Mouse (Mus musculus): ENCODE measurements around the gene Gm379.

The Gm379 gene

DNA sequence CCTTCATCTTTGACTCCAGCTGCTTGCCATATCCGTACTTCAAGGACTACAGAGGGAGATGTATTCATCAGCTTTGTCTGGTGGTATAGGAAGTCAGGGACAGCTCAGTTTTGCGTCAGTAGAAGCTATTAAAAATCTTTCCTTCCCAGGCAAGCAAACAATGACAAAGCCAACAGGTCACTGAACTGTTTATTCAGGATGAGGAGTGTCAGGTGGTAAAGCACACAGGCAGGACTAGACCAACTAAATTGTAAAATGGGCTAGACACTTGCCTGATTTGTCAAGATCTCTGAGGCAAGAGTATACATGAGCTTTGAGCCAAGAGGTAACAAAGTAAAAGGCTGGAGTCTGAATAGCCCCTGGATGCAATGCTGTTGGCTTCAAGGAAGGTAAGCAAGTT, at the start of gene Gm379:
Gene Gm379 (minus strand): TSS at position 7 of the 400 bp plus-strand sequence.
- WGBS: 77% methylated on average over 2 of the region's 2 CpGs

DNA sequence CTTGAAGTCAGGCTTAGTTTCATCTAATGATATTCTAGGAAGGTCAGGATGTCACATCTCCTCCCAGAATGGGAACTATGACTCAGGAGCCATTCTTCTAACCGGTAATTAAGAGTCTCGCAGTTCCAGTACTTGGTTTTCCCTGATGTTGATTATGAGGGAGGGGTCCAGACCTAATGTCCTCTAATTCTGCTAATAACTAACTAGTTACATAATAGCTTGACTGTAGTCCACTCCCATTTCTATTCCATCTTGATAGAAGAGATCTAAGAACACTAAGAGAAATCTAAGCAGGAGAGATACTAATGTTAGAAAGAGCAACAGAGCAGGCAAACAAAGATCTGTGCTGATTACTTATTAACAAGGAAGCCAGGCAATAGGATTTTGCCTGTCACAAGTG, 39.6 kb upstream of the Gm379 start:
- WGBS: 93% methylated on average over 2 of the region's 2 CpGs

DNA sequence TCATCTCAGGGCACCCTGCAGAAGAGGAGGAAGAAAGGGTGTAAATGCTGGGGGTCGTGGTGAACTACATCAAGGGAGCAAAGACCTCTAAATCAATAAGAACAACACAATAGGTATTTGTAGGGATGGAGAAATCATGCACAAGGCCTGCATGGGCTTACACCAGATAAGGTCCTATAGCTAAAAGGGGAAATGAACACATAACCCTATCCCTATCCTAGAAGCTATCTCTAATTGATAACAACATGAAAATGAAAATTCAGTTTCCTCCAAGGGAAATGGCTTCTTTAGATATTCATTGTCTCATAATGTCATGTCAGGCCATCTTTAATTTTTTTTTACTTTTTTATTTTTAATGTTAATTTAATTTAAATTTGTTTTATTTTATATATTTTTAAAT, 4.2 kb upstream of the Gm379 start:
- WGBS: 46% methylated on average over 1 of the region's 1 CpGs

DNA sequence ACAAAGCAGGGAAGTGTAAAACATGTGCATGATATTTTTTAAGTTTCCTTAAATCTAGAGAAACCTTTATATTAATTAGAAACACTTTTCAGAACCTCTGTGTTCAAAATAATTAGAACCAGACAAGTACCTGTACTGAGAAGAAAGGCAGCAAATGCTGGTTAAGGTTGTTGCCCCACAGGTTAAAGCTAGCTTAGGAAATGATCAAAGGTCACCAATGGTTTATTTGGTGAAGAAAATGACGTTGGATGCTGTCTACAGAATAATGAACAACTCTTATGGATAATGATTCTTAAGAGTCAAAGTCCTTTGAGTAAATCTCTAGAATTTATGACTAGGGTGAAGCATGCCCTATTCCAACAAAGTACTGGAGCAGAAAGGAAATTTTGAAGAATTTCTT, 42.7 kb downstream of the Gm379 start:
- WGBS: 77% methylated on average over 1 of the region's 1 CpGs

DNA sequence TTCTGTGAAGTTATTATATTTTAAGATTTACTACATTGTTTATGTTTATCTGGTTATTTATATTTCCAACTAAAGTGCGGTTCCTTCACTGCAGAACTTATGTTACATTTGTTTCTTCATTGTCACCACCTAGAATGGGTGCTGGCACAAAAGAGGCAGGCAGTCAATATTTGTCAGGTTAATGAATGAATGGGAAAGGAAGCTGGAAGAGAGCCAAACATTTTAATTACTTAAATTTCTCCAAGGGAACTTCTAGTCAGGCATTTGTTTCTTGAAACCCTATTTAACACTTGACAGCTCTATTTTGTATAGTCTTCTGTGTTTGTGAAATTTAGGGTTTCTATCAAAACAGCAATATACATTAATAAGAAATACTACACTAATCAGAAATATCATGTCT, 43.8 kb downstream of the Gm379 start:
- 55% methylated on average over 1 of the region's 1 CpGs for whole genome bisulfite sequencing

Data from cerebral cortex, adult 2 months (tissue).